7 mouse cellular contexts compared by ENCODE assay signal in the genomic region with DNA sequence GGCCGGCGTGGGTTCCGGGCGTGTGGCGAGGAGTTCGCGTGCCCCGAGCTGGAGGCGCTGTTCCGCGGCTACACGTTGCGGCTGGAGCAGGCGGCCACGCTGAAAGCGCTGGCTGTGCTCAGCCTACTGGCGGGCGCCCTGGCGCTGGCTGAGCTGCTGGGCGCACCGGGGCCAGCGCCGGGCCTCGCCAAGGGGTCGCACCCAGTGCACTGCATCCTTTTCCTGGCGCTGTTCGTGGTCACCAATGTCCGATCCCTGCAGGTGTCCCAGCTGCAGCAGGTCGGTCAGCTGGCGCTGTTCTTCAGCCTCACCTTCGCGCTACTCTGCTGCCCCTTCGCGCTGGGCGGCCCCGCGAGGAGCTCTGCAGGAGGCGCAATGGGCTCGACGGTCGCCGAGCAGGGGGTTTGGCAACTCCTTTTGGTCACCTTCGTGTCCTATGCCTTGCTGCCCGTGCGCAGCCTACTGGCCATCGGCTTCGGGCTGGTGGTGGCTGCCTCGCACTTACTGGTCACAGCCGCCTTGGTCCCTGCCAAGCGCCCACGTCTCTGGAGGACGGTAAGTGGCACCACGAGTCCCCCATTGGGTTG. TPM values are rescaled to one million over a fixed set of nuclear protein-coding genes. Genes with fewer than 3 reads are reported as not detected.
DNase-seq lines count a peak whose midpoint lies in the region; ATAC-seq and TF ChIP-seq lines count a peak whose summit lies in the region.

No protein-coding gene starts in this region.

- TF ChIP-seq POLR2A in ES-Bruce4 (IDR thresholded peaks at IDR 0.05; ENCODE audit: insufficient read depth, low read length), result no peak

- peak overlapping the region; percentile 84 for H3K4me3 ChIP-seq in ES-Bruce4 (ENCODE audit: low read depth, low read length)
- H3K4me3 ChIP-seq in hindbrain, embryonic 12.5 days, result peak overlapping the region; percentile 63
- H3K4me3 ChIP-seq in limb, embryonic 13.5 days, result peak overlapping the region; percentile 59
- H3K4me3 ChIP-seq in neural tube, embryonic 13.5 days, result peak overlapping the region; percentile 67

- H3K9me3 ChIP-seq in ES-Bruce4 (replicated peaks; ENCODE audit: control insufficient read depth, insufficient read depth, low read length, poor library complexity, severe bottlenecking), result no peaks in the 10 kb centered on the region
- H3K9me3 ChIP-seq in hindbrain, embryonic 12.5 days (replicated peaks), result no peaks in the 10 kb centered on the region
- H3K9me3 ChIP-seq in limb, embryonic 13.5 days, result no peaks in the 10 kb centered on the region
- H3K9me3 ChIP-seq in neural tube, embryonic 13.5 days, result no peaks in the 10 kb centered on the region

- H3K4me1 ChIP-seq in ES-Bruce4 (ENCODE audit: control insufficient read depth, insufficient read depth, low read length), result peaks cover 9% of the 10 kb centered on the region
- H3K4me1 ChIP-seq in hindbrain, embryonic 12.5 days, result peaks cover 19% of the 10 kb centered on the region
- H3K4me1 ChIP-seq in limb, embryonic 13.5 days, result peaks cover 25% of the 10 kb centered on the region
- peaks cover 34% of the 10 kb centered on the region for H3K4me1 ChIP-seq in neural tube, embryonic 13.5 days (replicated peaks)

- peak overlapping the region; percentile 94 for H3K4me2 ChIP-seq in hindbrain, embryonic 12.5 days (replicated peaks)
- H3K4me2 ChIP-seq in limb, embryonic 13.5 days (replicated peaks), result peak overlapping the region; percentile 91
- H3K4me2 ChIP-seq in neural tube, embryonic 13.5 days, result peak overlapping the region; percentile 85

- TF ChIP-seq CTCF in ES-Bruce4 (IDR thresholded peaks at IDR 0.05; ENCODE audit: low read depth, low read length), result no peak

- no peaks in the 10 kb centered on the region for H3K36me3 ChIP-seq in ES-Bruce4 (ENCODE audit: control insufficient read depth, insufficient read depth, low read length, poor library complexity, severe bottlenecking)
- no peaks in the 10 kb centered on the region for H3K36me3 ChIP-seq in hindbrain, embryonic 12.5 days
- no peaks in the 10 kb centered on the region for H3K36me3 ChIP-seq in limb, embryonic 13.5 days
- H3K36me3 ChIP-seq in neural tube, embryonic 13.5 days, result no peaks in the 10 kb centered on the region

- peak; percentile 10 for DNase-seq in 3134 (ENCODE audit: extremely low read depth, insufficient read length, low spot score)
- DNase-seq in embryo, embryonic 9.5 days (ENCODE audit: extremely low spot score), result peak; percentile 48
- no peak for DNase-seq in ovary, adult 18-20 months (ENCODE audit: low spot score)

- TF ChIP-seq EP300 in ES-Bruce4 (IDR thresholded peaks at IDR 0.05; ENCODE audit: insufficient read depth, low read depth, low read length), result no peak

- peaks cover 10% of the 10 kb centered on the region for H3K27me3 ChIP-seq in ES-Bruce4 (ENCODE audit: control insufficient read depth, insufficient read depth, low read length, poor library complexity, severe bottlenecking)
- peaks cover 68% of the 10 kb centered on the region for H3K27me3 ChIP-seq in hindbrain, embryonic 12.5 days
- H3K27me3 ChIP-seq in limb, embryonic 13.5 days, result peaks cover 89% of the 10 kb centered on the region
- H3K27me3 ChIP-seq in neural tube, embryonic 13.5 days, result peaks cover 56% of the 10 kb centered on the region

- ATAC-seq in hindbrain, embryonic 12.5 days (ENCODE audit: low FRiP score), result peak; percentile 70
- ATAC-seq in limb, embryonic 13.5 days (ENCODE audit: low FRiP score, low read depth), result peak; percentile 41
- peak; percentile 68 for ATAC-seq in neural tube, embryonic 13.5 days (ENCODE audit: low read depth)

- H3K9ac ChIP-seq in ES-Bruce4 (ENCODE audit: low read depth, poor library complexity, severe bottlenecking), result peak overlapping the region; percentile 84
- H3K9ac ChIP-seq in hindbrain, embryonic 12.5 days, result peak overlapping the region; percentile 68
- H3K9ac ChIP-seq in limb, embryonic 13.5 days, result peak overlapping the region; percentile 64
- H3K9ac ChIP-seq in neural tube, embryonic 13.5 days, result peak overlapping the region; percentile 80

- H3K27ac ChIP-seq in ES-Bruce4 (ENCODE audit: insufficient read depth, low read length), result no peak overlapping the region
- H3K27ac ChIP-seq in hindbrain, embryonic 12.5 days, result no peak overlapping the region
- H3K27ac ChIP-seq in limb, embryonic 13.5 days, result no peak overlapping the region
- peak overlapping the region; percentile 65 for H3K27ac ChIP-seq in neural tube, embryonic 13.5 days (replicated peaks)

- WGBS in hindbrain, embryonic 12.5 days, result 0% methylated on average over 49 of the region's 53 CpGs
- under 1% methylated on average over 53 of the region's 53 CpGs for WGBS in limb, embryonic 13.5 days
- WGBS in neural tube, embryonic 13.5 days, result under 1% methylated on average over 53 of the region's 53 CpGs

RNA-seq across cellular contexts. Expression of a gene that starts 0.5 kb away (rescaled TPM):
- 5.7 and 6.2 TPM in 2 replicates for polyA plus RNA-seq in ES-Bruce4 (2011; ENCODE audit: insufficient read depth, insufficient read length, low read depth, missing spikeins)
- polyA plus RNA-seq in hindbrain, embryonic 12.5 days (2016; fragmentation: Nextera tagmentation; extraction: Ambion mirVana), result 2.1 and 2.2 TPM in 2 replicates
- 1.0 and 1.1 TPM in 2 replicates for polyA plus RNA-seq in limb, embryonic 13.5 days (2015; fragmentation: Nextera tagmentation; extraction: Ambion mirVana)
- 5.5 and 5.7 TPM in 2 replicates for polyA plus RNA-seq in neural tube, embryonic 13.5 days (2015; fragmentation: Nextera tagmentation; extraction: Ambion mirVana)
